Mouse (Mus musculus) stomach, adult 2 months (tissue): ENCODE results near the gene Tmbim4. TPM values are rescaled to one million over a fixed set of nuclear protein-coding genes. Genes with fewer than 3 reads are reported as not detected.

Experiments
- polyA plus RNA-seq: library from polyadenylated mRNA; depleted of rRNA; stranded (reverse); fragments of >200 nt; gene quantifications from 2 replicates; pipeline ENCODE4 v1.2.3, GENCODE M21; 2012; rRNA removed

The Tmbim4 gene
- 202 and 319 TPM in 2 replicates for polyA plus RNA-seq

DNA sequence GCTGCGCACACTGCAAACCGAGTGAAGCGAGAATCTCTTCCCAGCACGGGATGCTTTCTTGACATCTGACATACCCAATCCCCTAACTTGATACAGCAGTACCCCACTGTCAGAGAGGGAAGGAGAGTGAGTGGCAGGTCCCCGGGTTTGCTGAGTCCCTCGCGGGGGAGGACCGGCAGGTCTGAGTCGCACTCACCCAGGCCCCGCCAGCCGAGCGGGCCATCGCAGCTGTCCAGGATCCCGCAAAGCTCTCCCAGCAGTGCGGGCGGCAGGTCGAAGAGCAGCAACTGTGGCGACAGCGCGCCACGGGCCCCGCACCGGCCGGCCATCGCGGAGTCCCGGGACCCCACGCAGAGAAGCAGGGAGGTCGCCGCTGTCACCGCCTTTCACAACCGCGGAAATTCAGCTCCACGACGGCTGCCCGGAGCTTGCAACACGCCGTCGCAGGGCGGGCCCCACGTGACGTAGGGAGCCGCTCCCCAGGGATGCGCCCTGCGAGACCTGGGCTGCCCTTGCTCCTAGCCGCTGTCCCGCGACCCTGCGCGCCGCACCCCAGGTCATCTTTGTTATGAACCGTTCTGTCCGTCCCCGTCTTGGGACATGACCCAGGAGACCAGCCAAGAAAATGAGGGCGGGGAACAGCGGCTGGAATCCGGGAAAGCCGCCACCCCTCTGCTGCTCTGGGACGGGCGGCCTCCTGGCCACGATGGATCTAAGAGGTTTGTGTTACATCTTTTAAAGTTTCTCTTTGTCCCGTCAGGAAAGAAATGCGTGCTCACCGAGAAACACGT is at the start of gene Tmbim4:
Gene Tmbim4, plus strand, starts transcription at position 460 of the 791 bp plus-strand sequence.

DNA sequence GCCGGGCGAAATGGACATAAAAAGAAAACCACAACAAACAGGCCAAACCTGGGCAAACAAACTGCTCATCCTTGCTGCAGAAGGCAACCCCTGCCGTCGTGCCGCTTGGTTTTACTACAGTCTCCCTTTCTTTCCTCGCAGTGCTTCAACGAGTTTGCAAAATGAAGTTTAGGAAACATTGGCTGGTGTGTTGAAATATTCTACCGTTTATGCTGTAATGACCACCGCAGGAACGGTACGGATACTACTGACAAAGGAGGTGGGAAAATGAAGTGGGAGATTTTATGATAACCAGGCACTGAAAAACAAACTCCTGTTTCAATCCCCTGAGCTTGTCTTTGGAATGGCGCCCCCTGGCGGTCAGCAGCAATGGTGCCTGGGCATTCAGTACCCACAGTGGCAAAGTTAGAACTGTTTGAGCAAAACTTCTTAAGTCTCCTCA is 592 bp downstream of the Tmbim4 start, which contains the start of gene Irak3:
Gene Irak3, minus strand, starts transcription at position 170 of the 442 bp plus-strand sequence.

DNA sequence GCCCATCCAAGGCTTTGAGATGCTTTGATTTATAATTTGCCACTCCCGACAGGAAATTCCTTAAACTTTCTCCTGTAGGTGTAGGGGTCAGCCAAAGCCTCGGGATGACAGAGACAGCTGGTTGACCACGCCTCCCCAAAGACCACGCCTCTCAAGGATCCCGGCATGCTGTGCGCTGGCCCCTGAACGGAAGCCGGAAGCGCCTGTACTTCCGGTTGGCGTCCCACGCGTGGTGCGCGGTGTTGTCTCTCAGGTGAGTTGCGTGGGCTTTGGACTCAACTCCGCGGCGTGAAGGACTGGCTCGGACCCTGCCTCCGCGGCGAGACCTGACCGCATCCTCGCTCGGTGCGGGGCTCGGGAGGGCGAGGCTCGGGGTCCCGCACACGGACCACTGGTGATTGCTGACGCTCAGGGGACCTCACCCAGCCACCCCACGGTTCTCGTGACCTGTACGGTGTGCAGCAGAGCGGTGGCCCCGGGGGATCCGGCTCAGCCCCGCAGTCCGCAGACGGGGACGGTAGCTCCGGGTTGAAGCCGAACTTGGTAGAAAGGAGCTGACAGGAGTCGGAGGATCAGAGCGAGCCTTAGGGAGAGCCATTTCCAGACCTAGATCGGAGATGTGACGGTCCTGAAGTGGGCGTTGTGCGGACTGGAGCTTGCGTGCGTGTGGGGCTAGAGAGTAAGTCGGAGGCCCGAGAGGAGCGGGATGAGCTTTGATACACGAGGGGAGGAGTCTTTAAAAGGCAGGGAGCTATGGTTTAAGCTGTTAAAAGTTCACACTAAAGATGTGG is 25.7 kb downstream of the Tmbim4 start, which contains the start of gene Llph:
Gene Llph, plus strand, starts transcription at position 200 of the 791 bp plus-strand sequence.

Other genes with a start within 250 kb of the Tmbim4 start
- 1.1 and 1.2 TPM in 2 replicates for gene Helb, start 88.6 kb upstream of the Tmbim4 start, polyA plus RNA-seq
- gene Irak3, start 540 bp downstream of the Tmbim4 start, polyA plus RNA-seq: 0.58 and 0.70 TPM in 2 replicates
- gene Llph, start 25.5 kb downstream of the Tmbim4 start, polyA plus RNA-seq: 0.84 and 2.0 TPM in 2 replicates